Mouse (Mus musculus) liver, embryonic 15.5 days (tissue): ENCODE measurements around the gene Tal1. TPM values are rescaled to one million over a fixed set of nuclear protein-coding genes. Genes with fewer than 3 reads are reported as not detected.

Experiments used
- ATAC-seq: fragments of 200-750 bp; cut with Nextera tagmentation; 2 replicates; pipeline ENCODE4 v1.8.0; 2017; ENCODE audit warnings: moderate number of reproducible peaks, mild to moderate bottlenecking, moderate library complexity; ENCODE audit not compliant: insufficient read depth
- H3K27ac ChIP-seq: fragments of 300-500 bp; sonication (generic); replicated peaks from 2 replicates; pipeline ENCODE4 v1.5.1; 2015; ENCODE audit warnings: mild to moderate bottlenecking, inconsistent platforms
- H3K27me3 ChIP-seq: fragments of 300-500 bp; sonication (generic); 2 replicates; pipeline ENCODE4 v1.6.1; 2015; ENCODE audit warnings: mild to moderate bottlenecking, inconsistent platforms
- H3K36me3 ChIP-seq: fragments of 300-500 bp; sonication (generic); replicated peaks from 2 replicates; pipeline ENCODE4 v1.6.1; 2015; ENCODE audit warnings: moderate library complexity, mild to moderate bottlenecking, inconsistent platforms
- H3K4me1 ChIP-seq: fragments of 300-500 bp; sonication (generic); replicated peaks from 2 replicates; pipeline ENCODE4 v1.6.1; 2015; ENCODE audit warnings: inconsistent platforms
- H3K4me2 ChIP-seq: fragments of 300-500 bp; sonication (generic); 2 replicates; pipeline ENCODE4 v1.6.1; 2015; ENCODE audit warnings: moderate library complexity, mild to moderate bottlenecking, inconsistent platforms
- H3K4me3 ChIP-seq: fragments of 300-500 bp; sonication (generic); replicated peaks from 2 replicates; pipeline ENCODE4 v1.5.1; 2015; ENCODE audit warnings: mild to moderate bottlenecking, inconsistent platforms
- H3K9ac ChIP-seq: fragments of 300-500 bp; sonication (generic); 2 replicates; pipeline ENCODE4 v1.6.1; 2015; ENCODE audit warnings: moderate library complexity, mild to moderate bottlenecking, inconsistent platforms
- H3K9me3 ChIP-seq: fragments of 300-500 bp; sonication (generic); replicated peaks from 2 replicates; pipeline ENCODE4 v1.6.1; 2016; ENCODE audit warnings: inconsistent platforms
- WGBS: fragments of 180-500 bp; shearing (Covaris S2); methylation state at CpG from one replicate; pipeline ENCODE4 v1.1.7; 2015; ENCODE audit warnings: mixed read lengths; ENCODE audit not compliant: insufficient replicate concordance; 5-methylcytosine and 5-hydroxymethylcytosine counted together
- polyA plus RNA-seq: library from polyadenylated mRNA; unstranded; fragments of >200 nt; fragmentation: Nextera tagmentation; extraction: Ambion mirVana; gene quantifications from 2 replicates; pipeline ENCODE4 v1.2.1, GENCODE M21; 2015

The Tal1 gene
- polyA plus RNA-seq, 1 experiment from 2014 or later: 26.5 TPM

DNA sequence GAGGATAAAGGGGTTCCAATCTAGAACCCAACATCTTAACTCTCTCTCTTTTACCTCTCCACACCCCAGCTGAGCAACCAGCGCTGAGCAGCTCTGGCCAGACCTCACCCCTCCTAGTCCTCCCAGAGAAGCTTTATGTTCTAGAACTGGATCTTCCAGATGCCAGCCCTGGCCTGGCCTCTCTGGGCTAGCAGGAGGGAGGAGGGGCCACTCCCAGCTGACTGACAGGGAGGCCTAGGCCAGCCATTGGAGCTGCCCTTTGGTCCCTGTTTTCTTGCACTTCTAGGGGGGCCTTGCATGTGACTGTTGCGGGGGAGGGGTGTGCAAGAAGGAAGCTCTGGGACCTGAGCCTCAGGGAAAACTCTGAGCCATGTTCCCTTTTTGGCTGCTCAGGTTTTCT is 34.4 kb downstream of the Tal1 start:
- 65% methylated on average over 2 of the region's 2 CpGs for WGBS
- peak overlapping the region; percentile 96 for H3K27ac ChIP-seq
- no peak for ATAC-seq
- H3K4me3 ChIP-seq: peak overlapping the region; percentile 47
- peaks cover 94% of the 10 kb centered on the region for H3K4me1 ChIP-seq
- no peaks in the 10 kb centered on the region for H3K9me3 ChIP-seq
- 0 out of 2 replicates have a peak, but pooled peaks cover 11% of the 10 kb centered on the region for H3K27me3 ChIP-seq
- H3K4me2 ChIP-seq: peak overlapping the region; percentile 89
- H3K36me3 ChIP-seq: no peaks in the 10 kb centered on the region
- H3K9ac ChIP-seq: peak overlapping the region; percentile 23

GRCm38 (mm10) chr4:115091806-115092205 is 35.6 kb downstream of the Tal1 start:
- Histone ChIP-seq H3K27me3 (0 out of 2 replicates have a peak, but pooled peaks cover 15% of the 10 kb centered on the region), H3K4me1 (peaks cover 98% of the 10 kb centered on the region), H3K4me3 (no peak overlapping the region), H3K4me2 (peak overlapping the region; percentile 89), H3K9ac (no peak overlapping the region), H3K9me3 (no peaks in the 10 kb centered on the region), H3K27ac (peak overlapping the region; percentile 96), H3K36me3 (no peaks in the 10 kb centered on the region)
- no peak for ATAC-seq
- WGBS: 78% methylated on average over 3 of the region's 3 CpGs

DNA sequence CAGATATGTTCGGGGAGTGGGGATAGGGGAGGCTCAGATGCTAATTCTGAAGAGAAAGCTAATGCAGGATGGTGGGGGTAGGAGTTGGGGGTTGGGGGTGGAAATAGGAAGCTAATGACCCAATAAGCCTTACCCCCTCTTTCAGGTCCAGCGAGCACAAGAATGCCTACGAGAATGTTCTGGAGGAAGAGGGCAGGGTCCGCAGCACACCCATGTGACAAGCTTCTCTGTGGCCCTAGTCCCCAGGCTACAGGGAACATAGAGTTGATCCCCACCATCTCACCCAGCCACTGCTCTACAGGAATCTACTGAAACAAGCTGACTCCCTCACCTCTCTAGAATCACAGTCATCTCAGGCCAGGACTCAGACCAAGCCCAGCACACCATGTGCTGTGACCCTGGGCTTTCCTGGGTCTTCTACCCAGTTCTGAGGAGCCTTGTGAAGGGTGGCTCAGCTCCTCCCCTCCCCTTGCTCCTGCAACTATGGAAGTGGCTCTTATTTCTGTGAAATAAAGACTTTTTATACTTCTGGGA is 37.2 kb downstream of the Tal1 start:
- peaks cover 96% of the 10 kb centered on the region for H3K4me1 ChIP-seq
- H3K27me3 ChIP-seq: 0 out of 2 replicates have a peak, but pooled peaks cover 6% of the 10 kb centered on the region
- H3K27ac ChIP-seq: peak overlapping the region; percentile 96
- peak overlapping the region; percentile 89 for H3K4me2 ChIP-seq
- 67% methylated on average over 4 of the region's 4 CpGs for WGBS
- peak overlapping the region; percentile 71 for H3K9ac ChIP-seq
- peak overlapping the region; percentile 4; the same call in 1 of the 2 replicates for H3K4me3 ChIP-seq
- no peaks in the 10 kb centered on the region for H3K9me3 ChIP-seq
- no peaks in the 10 kb centered on the region for H3K36me3 ChIP-seq
- ATAC-seq: no peak

DNA sequence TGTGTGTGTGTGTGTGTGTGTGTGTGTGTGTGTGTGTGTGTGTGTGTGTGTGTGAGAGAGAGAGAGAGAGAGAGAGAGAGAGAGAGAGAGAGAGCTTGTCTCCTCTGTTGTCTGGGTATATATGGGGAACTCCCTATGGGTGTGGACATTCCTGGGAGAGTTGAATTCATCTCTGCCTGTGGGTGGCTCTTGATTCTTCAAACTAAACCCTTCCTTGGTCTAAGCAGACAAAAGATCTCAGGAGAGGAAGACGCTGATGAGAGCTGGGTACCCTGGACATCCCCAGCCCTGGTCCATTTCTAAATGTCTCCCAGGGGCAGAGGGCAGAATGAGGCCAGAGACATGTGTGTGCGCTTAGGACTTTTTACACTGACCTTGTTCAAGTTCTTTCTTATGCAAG is 37.8 kb downstream of the Tal1 start:
- Histone ChIP-seq H3K4me1 (peaks cover 91% of the 10 kb centered on the region), H3K4me3 (no peak overlapping the region), H3K4me2 (peak overlapping the region; percentile 89), H3K27ac (peak overlapping the region; percentile 96), H3K36me3 (no peaks in the 10 kb centered on the region), H3K9ac (peak overlapping the region; percentile 71), H3K9me3 (no peaks in the 10 kb centered on the region), H3K27me3 (0 out of 2 replicates have a peak, but pooled peaks cover 6% of the 10 kb centered on the region)
- WGBS: 59% methylated on average over 2 of the region's 2 CpGs
- ATAC-seq: no peak

DNA sequence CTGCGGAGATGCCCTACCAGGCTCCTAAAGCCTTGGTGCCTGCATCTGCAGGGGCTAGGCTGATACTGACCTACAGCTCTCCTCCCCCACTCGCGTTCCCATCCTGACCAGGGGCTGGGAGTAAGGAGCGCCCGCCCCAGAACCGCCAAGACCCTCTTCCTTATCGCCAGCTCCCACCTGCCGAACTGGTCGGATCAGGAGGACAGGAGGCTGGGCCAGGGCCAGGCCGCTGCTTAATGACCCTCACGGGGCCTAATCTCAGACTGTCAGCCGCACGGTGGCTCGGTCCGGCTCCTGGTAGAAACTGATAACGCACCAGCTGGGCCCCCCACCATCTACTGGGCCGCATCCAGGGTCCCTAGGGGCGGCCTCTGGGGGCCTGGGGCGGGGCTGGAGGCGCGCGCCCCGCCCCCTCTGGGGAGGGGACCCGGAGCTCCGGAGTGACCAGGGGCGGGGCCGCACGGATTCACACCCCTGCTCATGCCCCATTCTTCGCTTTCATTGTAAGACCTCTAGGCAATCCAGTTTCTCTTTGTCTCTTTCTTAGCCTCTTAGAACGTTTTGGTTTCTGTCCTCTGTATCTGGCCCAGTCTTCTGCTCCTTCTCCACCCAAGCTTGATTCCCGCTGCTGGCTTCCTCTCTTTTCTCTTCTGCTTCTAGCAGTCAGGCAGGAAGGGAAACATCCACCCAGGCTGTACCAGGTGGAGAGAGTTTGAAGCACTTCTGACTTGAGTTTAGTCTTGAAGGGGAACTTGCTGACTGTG is 39.6 kb downstream of the Tal1 start:
- 1% methylated on average over 31 of the region's 31 CpGs for WGBS
- H3K27me3 ChIP-seq: 0 out of 2 replicates have a peak, but pooled peaks cover 9% of the 10 kb centered on the region
- H3K4me2 ChIP-seq: peak overlapping the region; percentile 89
- peak overlapping the region; percentile 52 for H3K4me3 ChIP-seq
- H3K36me3 ChIP-seq: no peaks in the 10 kb centered on the region
- peaks cover 75% of the 10 kb centered on the region for H3K4me1 ChIP-seq
- peak overlapping the region; percentile 96 for H3K27ac ChIP-seq
- peak; percentile 93 for ATAC-seq
- H3K9ac ChIP-seq: peak overlapping the region; percentile 71
- H3K9me3 ChIP-seq: no peaks in the 10 kb centered on the region

DNA sequence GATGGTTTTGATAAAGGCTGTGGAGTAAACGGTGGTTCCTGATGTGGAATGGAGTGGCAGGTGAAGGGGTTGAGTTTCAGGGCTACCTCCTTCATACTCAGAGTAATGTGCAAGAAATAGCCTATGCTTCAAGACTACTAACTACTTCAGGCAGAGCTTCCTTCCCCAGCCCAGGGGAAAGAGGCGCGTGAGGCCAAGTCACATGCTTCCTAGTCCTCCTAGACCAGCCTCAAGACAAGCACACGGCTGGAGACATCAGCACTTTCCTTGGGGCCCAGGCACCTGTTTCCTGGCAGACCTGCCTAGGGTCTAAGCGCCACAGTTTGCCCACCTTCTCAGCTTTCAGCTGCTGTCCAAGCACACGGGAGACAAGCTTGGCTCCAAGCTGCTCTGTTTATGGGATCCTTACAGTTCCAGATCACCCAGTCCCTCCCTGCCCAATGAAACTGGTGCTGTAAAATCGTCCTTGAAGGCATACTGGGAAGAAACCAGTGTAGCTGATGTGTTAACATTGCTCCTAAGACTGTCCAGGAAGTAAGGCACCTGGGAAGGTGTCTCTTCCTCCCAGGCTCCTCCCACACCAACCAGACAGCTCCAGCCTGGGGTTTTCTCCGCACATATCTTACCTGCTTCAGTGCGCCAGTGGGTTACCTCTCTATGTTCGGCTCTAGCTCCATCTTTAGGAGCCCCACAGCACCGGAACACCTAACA is 40.4 kb downstream of the Tal1 start:
- H3K27ac ChIP-seq: peak overlapping the region; percentile 96
- no peaks in the 10 kb centered on the region for H3K9me3 ChIP-seq
- H3K4me3 ChIP-seq: peak overlapping the region; percentile 52
- H3K27me3 ChIP-seq: 0 out of 2 replicates have a peak, but pooled peaks cover 9% of the 10 kb centered on the region
- H3K4me2 ChIP-seq: peak overlapping the region; percentile 89
- no peak for ATAC-seq
- H3K36me3 ChIP-seq: no peaks in the 10 kb centered on the region
- WGBS: 3% methylated on average over 11 of the region's 11 CpGs
- H3K9ac ChIP-seq: peak overlapping the region; percentile 71
- H3K4me1 ChIP-seq: peaks cover 68% of the 10 kb centered on the region

- peak overlapping the region; percentile 96 for H3K27ac ChIP-seq
- H3K4me2 ChIP-seq: peak overlapping the region; percentile 89
- no peaks in the 10 kb centered on the region for H3K36me3 ChIP-seq
- WGBS: under 1% methylated on average over 6 of the region's 6 CpGs
- H3K27me3 ChIP-seq: 0 out of 2 replicates have a peak, but pooled peaks cover 9% of the 10 kb centered on the region
- no peaks in the 10 kb centered on the region for H3K9me3 ChIP-seq
- H3K4me3 ChIP-seq: peak overlapping the region; percentile 52
- H3K9ac ChIP-seq: peak overlapping the region; percentile 71
- H3K4me1 ChIP-seq: peaks cover 65% of the 10 kb centered on the region
- ATAC-seq: no peak
Observed at GRCm38 (mm10) chr4:115097146-115097496, 40.9 kb downstream of the Tal1 start.

DNA sequence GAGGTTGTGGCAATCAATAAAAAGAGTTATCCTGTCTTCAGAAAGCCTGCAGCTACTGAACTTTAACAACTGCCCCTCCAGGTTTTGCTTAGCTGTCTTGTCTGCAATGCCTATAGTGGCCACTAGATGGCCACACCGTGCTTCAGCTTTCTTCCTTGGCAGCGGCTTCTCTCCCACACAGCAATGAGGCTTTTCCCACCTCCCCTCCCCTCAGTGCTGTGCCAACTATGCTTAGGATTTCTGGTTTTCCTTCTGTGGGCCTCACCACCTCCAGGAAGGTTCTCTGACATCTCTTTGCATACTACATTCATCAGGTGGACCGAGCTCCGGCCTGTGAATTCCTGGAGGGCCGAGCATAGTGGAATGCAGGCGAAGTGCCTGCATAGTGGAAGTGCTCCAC is 45.5 kb downstream of the Tal1 start:
- Histone ChIP-seq H3K36me3 (no peaks in the 10 kb centered on the region), H3K9me3 (no peaks in the 10 kb centered on the region), H3K4me1 (peaks cover 36% of the 10 kb centered on the region), H3K9ac (no peak overlapping the region), H3K4me3 (no peak overlapping the region), H3K4me2 (peak overlapping the region; percentile 25; the same call in 1 of the 2 replicates), H3K27ac (no peak overlapping the region), H3K27me3 (0 out of 2 replicates have a peak, but pooled peaks cover 3% of the 10 kb centered on the region)
- WGBS: 51% methylated on average over 6 of the region's 6 CpGs
- no peak for ATAC-seq

DNA sequence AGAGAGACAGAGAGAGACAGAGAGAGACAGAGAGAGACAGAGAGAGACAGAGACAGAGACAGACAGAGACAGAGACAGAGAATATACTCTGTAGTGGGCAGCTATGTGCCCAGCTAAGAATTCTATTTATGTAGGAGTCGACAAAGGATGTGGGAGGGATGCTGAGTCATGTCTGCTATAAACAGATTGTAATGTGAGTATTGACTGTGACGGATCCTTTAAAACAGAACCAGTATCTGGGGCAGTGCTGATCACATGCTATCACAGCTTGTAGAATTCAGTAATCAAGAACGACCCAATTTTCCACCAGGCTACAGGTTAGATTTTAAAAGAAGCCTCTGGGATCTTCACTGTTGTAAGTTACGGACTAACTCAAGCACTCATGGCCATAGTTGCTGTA is 47.3 kb downstream of the Tal1 start:
- no peaks in the 10 kb centered on the region for H3K36me3 ChIP-seq
- no peaks in the 10 kb centered on the region for H3K9me3 ChIP-seq
- peak overlapping the region; percentile 66 for H3K27ac ChIP-seq
- no peak overlapping the region for H3K9ac ChIP-seq
- ATAC-seq: peak; percentile 73
- H3K4me3 ChIP-seq: no peak overlapping the region
- 0 out of 2 replicates have a peak, but pooled peaks cover 3% of the 10 kb centered on the region for H3K27me3 ChIP-seq
- H3K4me1 ChIP-seq: peaks cover 19% of the 10 kb centered on the region
- H3K4me2 ChIP-seq: no peak overlapping the region; the same call in 1 of the 2 replicates
- 21% methylated on average over 4 of the region's 4 CpGs for WGBS

DNA sequence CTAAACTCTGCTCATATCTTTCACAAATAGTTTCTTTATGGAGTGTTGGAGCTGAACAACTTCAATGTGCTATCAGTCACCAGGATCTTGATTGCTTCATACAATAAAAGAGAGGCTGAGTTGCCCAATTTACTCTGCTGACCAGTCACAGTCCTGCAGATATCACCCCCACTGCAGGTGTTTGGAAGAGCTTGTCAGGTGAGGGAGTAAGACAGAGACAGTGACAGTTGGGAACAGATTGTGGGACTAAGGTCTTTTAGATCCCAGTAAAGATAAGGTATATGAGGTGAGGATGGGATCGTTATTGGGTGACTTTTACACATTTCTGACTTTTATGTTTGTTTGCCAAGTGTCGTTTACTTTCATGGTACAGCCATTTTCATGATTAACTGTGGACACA is 54.9 kb downstream of the Tal1 start:
- Histone ChIP-seq H3K4me3 (no peak overlapping the region), H3K27ac (no peak overlapping the region), H3K4me2 (no peak overlapping the region), H3K9me3 (no peaks in the 10 kb centered on the region), H3K27me3 (peaks cover 16% of the 10 kb centered on the region), H3K4me1 (no peaks in the 10 kb centered on the region), H3K9ac (no peak overlapping the region), H3K36me3 (no peaks in the 10 kb centered on the region)
- 52% methylated on average over 2 of the region's 2 CpGs for WGBS
- no peak for ATAC-seq

GRCm38 (mm10) chr4:115113266-115113665 is 57.0 kb downstream of the Tal1 start:
- H3K9ac ChIP-seq: no peak overlapping the region
- H3K9me3 ChIP-seq: no peaks in the 10 kb centered on the region
- H3K27me3 ChIP-seq: peaks cover 16% of the 10 kb centered on the region
- no peaks in the 10 kb centered on the region for H3K4me1 ChIP-seq
- ATAC-seq: no peak
- H3K4me3 ChIP-seq: no peak overlapping the region
- H3K4me2 ChIP-seq: no peak overlapping the region
- 20% methylated on average over 5 of the region's 5 CpGs for WGBS
- no peaks in the 10 kb centered on the region for H3K36me3 ChIP-seq
- H3K27ac ChIP-seq: no peak overlapping the region
